Mouse (Mus musculus): Measurements from ENCODE around the gene Fus.

DNA sequence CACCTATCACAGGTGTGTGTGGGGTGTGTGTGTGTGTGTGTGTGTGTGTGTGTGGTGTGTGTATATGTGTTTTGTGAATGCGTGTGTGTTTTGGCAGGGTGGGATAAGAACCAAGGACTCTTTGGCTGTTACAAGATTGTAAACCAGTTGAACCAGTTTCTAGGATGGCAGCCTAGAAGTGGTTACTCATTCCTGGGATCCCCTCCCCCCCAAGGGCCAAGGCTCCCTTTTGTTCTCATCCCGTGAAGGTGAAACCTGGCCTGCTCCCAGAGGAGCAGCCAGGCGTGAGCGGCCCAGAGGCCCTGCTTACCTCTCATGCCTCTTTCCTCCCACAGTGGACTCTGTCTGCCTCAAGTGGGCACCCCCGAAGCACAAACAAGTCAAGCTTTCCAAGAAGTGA lies 42.0 kb upstream of the Fus start:
- TF ChIP-seq POLR2A (IDR thresholded peaks at IDR 0.05; ENCODE audit: borderline replicate concordance, extremely low read depth, insufficient read depth, insufficient read length, poor library complexity, severe bottlenecking): no peak
- TF ChIP-seq CTCF (IDR thresholded peaks at IDR 0.05; ENCODE audit: borderline replicate concordance, extremely low read depth, insufficient read depth, insufficient read length): no peak

All from brain, embryonic 14.5 days (tissue).